Mouse (Mus musculus) heart, postnatal 0 days (tissue): ENCODE measurements around the gene Ubr2. TPM values are rescaled to one million over a fixed set of nuclear protein-coding genes. Genes with fewer than 3 reads are reported as not detected.
A peak's percentile ranks its signal among the peaks of the same experiment; 100 is the strongest.

Experiments
- ATAC-seq: fragments of 200-750 bp; cut with Nextera tagmentation; 2 replicates; pipeline ENCODE4 v1.8.0; 2017; ENCODE audit warnings: low read depth, moderate number of reproducible peaks, moderate library complexity; ENCODE audit not compliant: insufficient read depth
- DNase-seq: peaks from one replicate; pipeline ENCODE4 v3.0.0-alpha.2; 2016; ENCODE audit warnings: low spot score
- H3K27ac ChIP-seq: fragments of 300-500 bp; sonication (generic); 2 replicates; pipeline ENCODE4 v1.5.1; 2014; ENCODE audit warnings: low read depth, mild to moderate bottlenecking
- H3K27me3 ChIP-seq: fragments of 300-500 bp; sonication (generic); 2 replicates; pipeline ENCODE4 v1.6.1; 2014; ENCODE audit warnings: low read length, mixed read lengths; ENCODE audit not compliant: control insufficient read depth, insufficient read depth
- H3K36me3 ChIP-seq: fragments of 300-500 bp; sonication (generic); replicated peaks from 2 replicates; pipeline ENCODE4 v1.6.1; 2014; ENCODE audit warnings: low read length, mixed read lengths; ENCODE audit not compliant: control insufficient read depth, insufficient read depth
- H3K4me1 ChIP-seq: fragments of 300-500 bp; sonication (generic); 2 replicates; pipeline ENCODE4 v1.6.1; 2014; ENCODE audit warnings: antibody characterized with exemption; ENCODE audit not compliant: control insufficient read depth, insufficient read depth
- H3K4me2 ChIP-seq: fragments of 300-500 bp; sonication (generic); 2 replicates; pipeline ENCODE4 v1.6.1; 2014; ENCODE audit warnings: low read depth, mild to moderate bottlenecking, low read length, moderate library complexity
- H3K4me3 ChIP-seq: fragments of 300-500 bp; sonication (generic); 2 replicates; pipeline ENCODE4 v1.5.1; 2014; ENCODE audit warnings: low read depth, low read length
- H3K9ac ChIP-seq: fragments of 300-500 bp; sonication (generic); replicated peaks from 2 replicates; pipeline ENCODE4 v1.6.1; 2014; ENCODE audit warnings: low read depth, low read length, mixed read lengths
- H3K9me3 ChIP-seq: fragments of 300-500 bp; sonication (generic); replicated peaks from 2 replicates; pipeline ENCODE4 v1.6.1; 2016; ENCODE audit warnings: low read length; ENCODE audit not compliant: control insufficient read depth
- CTCF ChIP-seq: IDR thresholded peaks from 2 replicates; pipeline ENCODE4 v1.5.1; 2016; ENCODE audit warnings: antibody characterized with exemption, control low read depth, low read depth
- EP300 ChIP-seq: IDR thresholded peaks from 2 replicates; pipeline ENCODE4 v1.6.1; 2016; ENCODE audit warnings: antibody characterized with exemption, low read depth
- WGBS: fragments of 180-500 bp; shearing (Covaris S2); extraction: QIAGEN DNeasy Blood & Tissue Kit; methylation state at CpG from one replicate; pipeline ENCODE4 v1.1.7; 2014; 5-methylcytosine and 5-hydroxymethylcytosine counted together
- polyA plus RNA-seq: library from polyadenylated mRNA; unstranded; fragments of >200 nt; fragmentation: Nextera tagmentation; extraction: Ambion mirVana; gene quantifications from 2 replicates; pipeline ENCODE4 v1.2.1, GENCODE M21; 2015
- total RNA-seq: library from RNA; depleted of rRNA; stranded (reverse); fragments of >200 nt; gene quantifications from 2 replicates; pipeline ENCODE4 v1.2.3, GENCODE M21; 2014; ENCODE audit warnings: low replicate concordance

The Ubr2 gene
- total and polyA plus RNA-seq, 2 experiments from 2014 or later, result 10.8 to 37.4 TPM

GRCm38 (mm10) chr17:46895426-46895825 lies 114.9 kb downstream of the Ubr2 start:
- ATAC-seq (no peak), DNase-seq (no peak)
- Histone ChIP-seq H3K4me1 (peaks cover 13% of the 10 kb centered on the region), H3K4me2 (no peak overlapping the region), H3K9me3 (no peaks in the 10 kb centered on the region), H3K36me3 (no peaks in the 10 kb centered on the region), H3K9ac (no peak overlapping the region), H3K27ac (no peak overlapping the region), H3K27me3 (no peaks in the 10 kb centered on the region), H3K4me3 (no peak overlapping the region)
- WGBS, result 79% methylated on average over 9 of the region's 9 CpGs
- TF ChIP-seq EP300 (no peak), CTCF (no peak)

GRCm38 (mm10) chr17:46890843-46891594 lies 119.3 kb downstream of the Ubr2 start:
- Histone ChIP-seq H3K4me3 (peak overlapping the region; percentile 66), H3K27ac (peak overlapping the region; percentile 86), H3K4me1 (peaks cover 18% of the 10 kb centered on the region), H3K27me3 (no peaks in the 10 kb centered on the region), H3K4me2 (peak overlapping the region; percentile 89), H3K9ac (peak overlapping the region; percentile 81), H3K9me3 (no peaks in the 10 kb centered on the region), H3K36me3 (no peaks in the 10 kb centered on the region)
- TF ChIP-seq EP300 (no peak), CTCF (no peak)
- peak; percentile 36 for DNase-seq
- peak; percentile 4 for ATAC-seq
- WGBS, result under 1% methylated on average over 64 of the region's 64 CpGs

- Histone ChIP-seq H3K4me3 (peak within 1 kb of the TSS; percentile 66), H3K9ac (peak within 1 kb of the TSS; percentile 81), H3K9me3 (no peaks in the 10 kb centered on the region), H3K4me1 (peaks cover 21% of the 10 kb centered on the region), H3K4me2 (peak within 1 kb of the TSS; percentile 89), H3K27ac (peak within 1 kb of the TSS; percentile 91), H3K27me3 (no peaks in the 10 kb centered on the region), H3K36me3 (no peaks in the 10 kb centered on the region)
- WGBS, result under 1% methylated on average over 40 of the region's 40 CpGs
- DNase-seq (peak; percentile 97), ATAC-seq (peak; percentile 92)
- TF ChIP-seq EP300 (no peak), CTCF (no peak)
Measured at GRCm38 (mm10) chr17:46890116-46890815, 120.1 kb downstream of the Ubr2 start, which contains the start of gene Tbcc. TSS of gene Tbcc (plus strand) at chr17:46890684.

GRCm38 (mm10) chr17:46889450-46890084 lies 120.8 kb downstream of the Ubr2 start:
- H3K4me3 ChIP-seq, result peak overlapping the region; percentile 66
- H3K4me1 ChIP-seq, result peaks cover 21% of the 10 kb centered on the region
- no peaks in the 10 kb centered on the region for H3K27me3 ChIP-seq
- H3K36me3 ChIP-seq, result no peaks in the 10 kb centered on the region
- peak overlapping the region; percentile 65 for H3K9ac ChIP-seq
- no peaks in the 10 kb centered on the region for H3K9me3 ChIP-seq
- under 1% methylated on average over 44 of the region's 44 CpGs for WGBS
- H3K27ac ChIP-seq, result peak overlapping the region; percentile 91
- peak; percentile 32; the same call in 1 of the 2 replicates for ATAC-seq
- DNase-seq, result peak; percentile 70
- TF ChIP-seq EP300, result no peak
- no peak for TF ChIP-seq CTCF
- peak overlapping the region; percentile 86 for H3K4me2 ChIP-seq

- peak overlapping the region; percentile 65 for H3K9ac ChIP-seq
- H3K4me1 ChIP-seq, result peaks cover 21% of the 10 kb centered on the region
- WGBS, result 40% methylated on average over 16 of the region's 16 CpGs
- H3K27ac ChIP-seq, result peak overlapping the region; percentile 91
- TF ChIP-seq CTCF (peak; percentile 64), EP300 (no peak)
- H3K4me3 ChIP-seq, result peak overlapping the region; percentile 66
- no peaks in the 10 kb centered on the region for H3K36me3 ChIP-seq
- no peaks in the 10 kb centered on the region for H3K27me3 ChIP-seq
- no peaks in the 10 kb centered on the region for H3K9me3 ChIP-seq
- H3K4me2 ChIP-seq, result peak overlapping the region; percentile 86
- DNase-seq (peak; percentile 25), ATAC-seq (no peak)
Measured at GRCm38 (mm10) chr17:46888511-46889212, 121.7 kb downstream of the Ubr2 start.
